Mouse (Mus musculus): ENCODE results near the gene A630001G21Rik. TPM values are rescaled to one million over a fixed set of nuclear protein-coding genes. Genes with fewer than 3 reads are reported as not detected.

The A630001G21Rik gene
- polyA plus RNA-seq, 1 experiment from 2014 or later, result 1.5 TPM

DNA sequence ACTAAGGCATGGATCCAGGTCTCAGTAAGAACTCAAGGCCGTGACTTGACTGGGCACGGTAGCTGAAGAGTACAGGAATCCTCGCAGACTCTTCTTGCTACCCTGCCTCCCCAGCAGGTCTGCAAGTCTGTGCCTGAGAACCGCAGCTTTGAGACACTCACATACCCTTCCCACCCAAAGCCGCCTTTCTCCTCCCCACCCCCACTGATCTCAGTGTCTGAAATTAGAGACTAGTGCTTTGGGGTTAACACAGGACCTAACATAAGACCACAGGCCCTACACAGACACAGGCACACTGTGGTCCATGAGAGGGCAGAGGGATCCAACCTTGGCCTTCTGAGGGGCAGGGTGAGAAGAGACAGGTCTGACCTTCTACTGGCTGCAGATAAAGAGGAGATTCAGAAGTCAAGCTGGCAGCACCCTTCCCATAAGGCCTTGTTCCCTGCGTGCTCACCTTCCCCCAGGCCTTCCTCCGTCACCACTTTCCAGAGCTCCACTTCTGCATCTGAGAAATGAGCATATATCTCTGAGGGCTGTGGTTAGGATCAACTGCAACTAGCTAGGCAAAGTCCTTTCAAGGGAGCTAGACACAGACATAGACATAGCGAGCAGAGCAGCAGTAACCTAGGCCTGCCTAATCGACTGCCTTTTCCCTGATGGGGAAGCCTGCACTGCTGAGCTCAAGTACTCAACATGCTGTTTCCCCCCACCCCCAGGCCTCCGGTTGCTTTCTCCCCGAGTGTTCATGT lies 26.3 kb downstream of the A630001G21Rik start:
- H3K9me3 ChIP-seq (ENCODE audit: low read length), result no peaks in the 10 kb centered on the region
- 74% methylated on average over 11 of the region's 11 CpGs for WGBS
- H3K9ac ChIP-seq (replicated peaks; ENCODE audit: low read depth), result no peak overlapping the region
- DNase-seq (ENCODE audit: low spot score) (no peak), ATAC-seq (no peak)
- H3K36me3 ChIP-seq (ENCODE audit: insufficient read depth, low read length), result no peaks in the 10 kb centered on the region
- no peaks in the 10 kb centered on the region for H3K27me3 ChIP-seq (replicated peaks; ENCODE audit: insufficient read depth, low read length)
- no peak overlapping the region for H3K4me3 ChIP-seq (ENCODE audit: low read depth, low read length)
- TF ChIP-seq CTCF (IDR thresholded peaks at IDR 0.05) (no peak), EP300 (IDR thresholded peaks at IDR 0.05) (no peak)
- no peak overlapping the region for H3K4me2 ChIP-seq (replicated peaks; ENCODE audit: low read depth, low read length)
- no peaks in the 10 kb centered on the region for H3K4me1 ChIP-seq (ENCODE audit: insufficient read depth, low read depth, low read length)
- H3K27ac ChIP-seq (ENCODE audit: low read length), result 0 out of 2 replicates have a peak overlapping the region, but pooled peaks have one; percentile 7

GRCm38 (mm10) chr1:85751494-85751893 lies 26.9 kb downstream of the A630001G21Rik start:
- Histone ChIP-seq H3K9me3 (ENCODE audit: low read length) (no peaks in the 10 kb centered on the region), H3K27me3 (replicated peaks; ENCODE audit: insufficient read depth, low read length) (no peaks in the 10 kb centered on the region), H3K36me3 (ENCODE audit: insufficient read depth, low read length) (no peaks in the 10 kb centered on the region), H3K4me1 (ENCODE audit: insufficient read depth, low read depth, low read length) (no peaks in the 10 kb centered on the region), H3K4me2 (replicated peaks; ENCODE audit: low read depth, low read length) (no peak overlapping the region), H3K4me3 (ENCODE audit: low read depth, low read length) (no peak overlapping the region), H3K9ac (replicated peaks; ENCODE audit: low read depth) (no peak overlapping the region), H3K27ac (ENCODE audit: low read length) (0 out of 2 replicates have a peak overlapping the region, but pooled peaks have one; percentile 7)
- peak; percentile 81 for DNase-seq (ENCODE audit: low spot score)
- ATAC-seq, result peak; percentile 90
- WGBS, result 28% methylated on average over 6 of the region's 6 CpGs
- no peak for TF ChIP-seq CTCF (IDR thresholded peaks at IDR 0.05)
- no peak for TF ChIP-seq EP300 (IDR thresholded peaks at IDR 0.05)

- Histone ChIP-seq H3K27me3 (replicated peaks; ENCODE audit: insufficient read depth, low read length) (no peaks in the 10 kb centered on the region), H3K4me3 (ENCODE audit: low read depth, low read length) (no peak overlapping the region), H3K4me2 (replicated peaks; ENCODE audit: low read depth, low read length) (no peak overlapping the region), H3K36me3 (ENCODE audit: insufficient read depth, low read length) (no peaks in the 10 kb centered on the region), H3K9ac (replicated peaks; ENCODE audit: low read depth) (no peak overlapping the region), H3K27ac (ENCODE audit: low read length) (no peak overlapping the region), H3K9me3 (ENCODE audit: low read length) (no peaks in the 10 kb centered on the region), H3K4me1 (ENCODE audit: insufficient read depth, low read depth, low read length) (no peaks in the 10 kb centered on the region)
- no peak for ATAC-seq
- 79% methylated on average over 4 of the region's 4 CpGs for WGBS
- no peak for DNase-seq (ENCODE audit: low spot score)
- no peak for TF ChIP-seq EP300 (IDR thresholded peaks at IDR 0.05)
- no peak for TF ChIP-seq CTCF (IDR thresholded peaks at IDR 0.05)
Observed at GRCm38 (mm10) chr1:85750650-85751049, 27.8 kb downstream of the A630001G21Rik start.

DNA sequence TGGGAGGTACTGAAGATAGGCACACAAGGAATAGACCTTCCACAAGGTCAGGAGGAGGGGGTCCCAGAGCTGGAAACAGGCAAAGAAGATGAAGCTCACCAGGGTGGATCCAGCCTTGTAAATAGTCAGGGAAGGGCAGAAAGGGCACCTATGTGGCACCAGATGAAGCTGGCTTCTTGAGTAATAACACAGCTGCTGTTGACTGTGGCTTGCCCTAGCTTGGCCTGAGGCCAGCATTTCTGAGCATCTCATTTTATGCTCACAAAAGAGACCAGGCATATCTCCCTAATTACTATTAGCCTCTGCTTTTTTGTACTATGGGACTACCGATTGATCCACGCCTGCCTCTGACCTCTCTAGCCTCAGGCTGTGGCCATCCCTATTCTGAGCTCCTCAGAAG lies 28.6 kb downstream of the A630001G21Rik start:
- Histone ChIP-seq H3K36me3 (ENCODE audit: insufficient read depth, low read length) (no peaks in the 10 kb centered on the region), H3K4me1 (ENCODE audit: insufficient read depth, low read depth, low read length) (no peaks in the 10 kb centered on the region), H3K4me3 (ENCODE audit: low read depth, low read length) (no peak overlapping the region), H3K27ac (ENCODE audit: low read length) (no peak overlapping the region), H3K4me2 (replicated peaks; ENCODE audit: low read depth, low read length) (no peak overlapping the region), H3K27me3 (replicated peaks; ENCODE audit: insufficient read depth, low read length) (no peaks in the 10 kb centered on the region), H3K9ac (replicated peaks; ENCODE audit: low read depth) (no peak overlapping the region), H3K9me3 (ENCODE audit: low read length) (no peaks in the 10 kb centered on the region)
- ATAC-seq, result no peak
- DNase-seq (ENCODE audit: low spot score), result no peak
- WGBS, result 90% methylated on average over 2 of the region's 2 CpGs
- no peak for TF ChIP-seq EP300 (IDR thresholded peaks at IDR 0.05)
- no peak for TF ChIP-seq CTCF (IDR thresholded peaks at IDR 0.05)

- no peak for DNase-seq (ENCODE audit: low spot score)
- ATAC-seq, result no peak
- Histone ChIP-seq H3K9ac (replicated peaks; ENCODE audit: low read depth) (no peak overlapping the region), H3K4me3 (ENCODE audit: low read depth, low read length) (no peak overlapping the region), H3K27ac (ENCODE audit: low read length) (no peak overlapping the region), H3K9me3 (ENCODE audit: low read length) (no peaks in the 10 kb centered on the region), H3K4me1 (ENCODE audit: insufficient read depth, low read depth, low read length) (no peaks in the 10 kb centered on the region), H3K4me2 (replicated peaks; ENCODE audit: low read depth, low read length) (no peak overlapping the region), H3K36me3 (ENCODE audit: insufficient read depth, low read length) (no peaks in the 10 kb centered on the region), H3K27me3 (replicated peaks; ENCODE audit: insufficient read depth, low read length) (no peaks in the 10 kb centered on the region)
- TF ChIP-seq CTCF (IDR thresholded peaks at IDR 0.05) (no peak), EP300 (IDR thresholded peaks at IDR 0.05) (no peak)
- 78% methylated on average over 5 of the region's 5 CpGs for WGBS
Observed at GRCm38 (mm10) chr1:85746511-85746910, 31.9 kb downstream of the A630001G21Rik start.

DNA sequence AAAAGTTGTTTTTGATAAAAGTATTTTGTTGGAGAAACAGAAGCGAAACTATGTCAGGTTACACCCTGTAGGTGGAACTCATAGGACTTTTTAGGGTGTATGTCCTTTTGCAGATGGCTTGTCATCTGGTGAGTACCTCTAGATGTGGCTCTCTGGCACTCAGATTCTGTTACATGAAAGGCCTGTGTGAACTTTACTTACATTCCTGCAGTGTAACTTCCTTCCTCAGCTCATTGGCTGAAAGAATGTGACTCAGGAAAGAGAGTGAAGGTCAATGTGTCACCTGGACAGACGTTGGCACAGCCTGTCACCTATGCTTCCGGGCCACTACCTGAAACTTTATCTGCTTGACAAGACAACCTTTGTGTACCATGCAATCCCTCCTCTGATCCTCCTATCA lies 33.9 kb downstream of the A630001G21Rik start:
- H3K36me3 ChIP-seq (ENCODE audit: insufficient read depth, low read length), result no peaks in the 10 kb centered on the region
- ATAC-seq, result no peak
- 54% methylated on average over 3 of the region's 3 CpGs for WGBS

More for the DNA sequence above, 33.9 kb downstream of the A630001G21Rik start:
- Histone ChIP-seq H3K9ac (replicated peaks; ENCODE audit: low read depth) (no peak overlapping the region), H3K27ac (ENCODE audit: low read length) (no peak overlapping the region), H3K4me3 (ENCODE audit: low read depth, low read length) (no peak overlapping the region), H3K9me3 (ENCODE audit: low read length) (no peaks in the 10 kb centered on the region), H3K4me2 (replicated peaks; ENCODE audit: low read depth, low read length) (no peak overlapping the region), H3K4me1 (ENCODE audit: insufficient read depth, low read depth, low read length) (no peaks in the 10 kb centered on the region), H3K27me3 (replicated peaks; ENCODE audit: insufficient read depth, low read length) (no peaks in the 10 kb centered on the region)
- TF ChIP-seq CTCF (IDR thresholded peaks at IDR 0.05) (no peak), EP300 (IDR thresholded peaks at IDR 0.05) (no peak)
- no peak for DNase-seq (ENCODE audit: low spot score)

Data from lung, postnatal 0 days (tissue).